Comparison of ENCODE assay signal across 21 mouse cellular contexts in the genomic region with DNA sequence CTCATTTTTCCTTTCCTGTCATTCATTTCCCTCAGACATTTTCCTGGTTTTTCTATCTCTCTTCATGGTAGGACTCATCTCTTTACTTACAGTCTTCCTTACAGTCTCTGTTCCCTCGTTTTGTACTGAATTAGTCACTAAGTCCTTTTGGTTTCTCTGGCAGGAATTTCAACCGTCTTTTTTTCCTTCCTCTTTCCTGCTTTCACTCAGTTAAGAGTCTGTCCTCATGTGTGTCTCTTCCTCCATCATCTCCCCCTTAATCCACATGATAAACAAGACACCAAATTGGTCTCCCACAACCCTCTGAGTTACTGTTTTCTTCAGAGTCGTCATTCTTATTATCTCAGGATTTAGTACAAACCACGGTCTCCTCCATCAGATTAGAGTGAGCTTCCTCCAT.
"Had no signal": no experiment of that assay in that cellular context is flagged by ENCODE, and none has a peak within 500 bp of the region (broad histone marks: within the 10 kb centered on the region; RNA-seq: fewer than 3 reads in every experiment).

No protein-coding gene starts in this region.

- H3K4me3 ChIP-seq: liver, embryonic 13.5 days; liver, embryonic 15.5 days; lung, embryonic 15.5 days; midbrain, embryonic 10.5 days; midbrain, embryonic 12.5 days; myocyte; neural tube, embryonic 13.5 days; neural tube, embryonic 15.5 days had no signal

- H3K27ac ChIP-seq: liver, embryonic 13.5 days; liver, embryonic 15.5 days; lung, embryonic 15.5 days; midbrain, embryonic 10.5 days; midbrain, embryonic 12.5 days; neural tube, embryonic 13.5 days; neural tube, embryonic 15.5 days had no signal

- DNase-seq: liver, embryonic 13.5 days; liver, postnatal 0 days; lung, adult 2 months; lung, postnatal 14 days; lung, postnatal 36 days; midbrain, embryonic 14.5 days; retina, postnatal 1 day; right cerebral cortex, adult 18-20 months; right cerebral cortex, postnatal 14 days; thymus, adult 18-20 months; thymus, postnatal 14 days; thymus, postnatal 4 days had no signal

- H3K4me1 ChIP-seq: liver, embryonic 13.5 days; liver, embryonic 15.5 days had no signal

- ATAC-seq: liver, postnatal 0 days; lung, postnatal 0 days; midbrain, embryonic 16.5 days had no signal
